ENCODE assay signal across 19 mouse cellular contexts in genomic region chr14:118685572-118685971, GRCm38 (mm10).
"Had no signal": no experiment of that assay in that cellular context is flagged by ENCODE, and none has a peak within 500 bp of the region (broad histone marks: within the 10 kb centered on the region; RNA-seq: fewer than 3 reads in every experiment).

No protein-coding gene starts in this region.

- DNase-seq: lung, adult 2 months; lung, postnatal 14 days; lung, postnatal 36 days; right cerebral cortex, adult 18-20 months; right cerebral cortex, postnatal 25 days; right cerebral cortex, postnatal 4 days; spleen, adult 18-20 months; thymus, adult 18-20 months; thymus, postnatal 14 days; thymus, postnatal 36 days had no signal

- ATAC-seq: lung, postnatal 0 days; midbrain, embryonic 13.5 days; midbrain, embryonic 15.5 days had no signal

- H3K9me3 ChIP-seq: lung, embryonic 15.5 days; midbrain, embryonic 13.5 days; midbrain, embryonic 15.5 days; neural tube, embryonic 12.5 days had no signal

- H3K4me3 ChIP-seq: lung, embryonic 15.5 days; megakaryocyte, embryonic 14.5 days; midbrain, embryonic 13.5 days; midbrain, embryonic 15.5 days; neural tube, embryonic 12.5 days had no signal

- H3K4me1 ChIP-seq: midbrain, embryonic 15.5 days had no signal

- H3K36me3 ChIP-seq: lung, embryonic 15.5 days; midbrain, embryonic 13.5 days; midbrain, embryonic 15.5 days; neural tube, embryonic 12.5 days had no signal

- H3K9ac ChIP-seq: liver, embryonic 14.5 days; lung, embryonic 15.5 days; midbrain, embryonic 13.5 days; midbrain, embryonic 15.5 days; neural tube, embryonic 12.5 days had no signal

- H3K4me2 ChIP-seq: lung, embryonic 15.5 days; midbrain, embryonic 11.5 days; midbrain, embryonic 13.5 days; midbrain, embryonic 15.5 days; neural tube, embryonic 12.5 days had no signal

- H3K27ac ChIP-seq: liver, embryonic 14.5 days; lung, embryonic 15.5 days; macrophage; midbrain, embryonic 13.5 days; midbrain, embryonic 15.5 days; neural tube, embryonic 12.5 days had no signal

- H3K27me3 ChIP-seq: lung, embryonic 15.5 days; megakaryocyte, embryonic 14.5 days; midbrain, embryonic 13.5 days; midbrain, embryonic 15.5 days; neural tube, embryonic 12.5 days had no signal
